ENCODE assay signal across 29 mouse cellular contexts in genomic region chr1:88943039-88943438, GRCm38 (mm10).
A peak's percentile ranks its signal among the peaks of the same experiment; 100 is the strongest.
DNase-seq lines count a peak whose midpoint lies in the region; ATAC-seq lines count a peak whose summit lies in the region.
"Had no signal": no experiment of that assay in that cellular context is flagged by ENCODE, and none has a peak within 500 bp of the region (broad histone marks: within the 10 kb centered on the region; RNA-seq: fewer than 3 reads in every experiment).

No protein-coding gene starts in this region.

- H3K9me3 ChIP-seq in midbrain, embryonic 11.5 days (ENCODE audit: control insufficient read depth, low read length) = no peaks in the 10 kb centered on the region
- H3K9me3 ChIP-seq in midbrain, embryonic 13.5 days = no peaks in the 10 kb centered on the region
- no peaks in the 10 kb centered on the region for H3K9me3 ChIP-seq in hindbrain, embryonic 16.5 days (ENCODE audit: control insufficient read depth, low read length)
- H3K9me3 ChIP-seq in neural tube, embryonic 14.5 days (ENCODE audit: control insufficient read depth, low read length) = no peaks in the 10 kb centered on the region
- H3K9me3 ChIP-seq: embryonic facial prominence, embryonic 10.5 days; embryonic facial prominence, embryonic 15.5 days; forebrain, embryonic 13.5 days; limb, embryonic 10.5 days; limb, embryonic 15.5 days; liver, embryonic 13.5 days had no signal

- no peaks in the 10 kb centered on the region for H3K36me3 ChIP-seq in midbrain, embryonic 11.5 days (ENCODE audit: control insufficient read depth, insufficient read depth, low read length)
- H3K36me3 ChIP-seq in midbrain, embryonic 13.5 days = no peaks in the 10 kb centered on the region
- H3K36me3 ChIP-seq in hindbrain, embryonic 16.5 days (ENCODE audit: control insufficient read depth, insufficient read depth, low read length) = no peaks in the 10 kb centered on the region
- no peaks in the 10 kb centered on the region for H3K36me3 ChIP-seq in neural tube, embryonic 14.5 days (ENCODE audit: control insufficient read depth, insufficient read depth, low read length)
- H3K36me3 ChIP-seq: embryonic facial prominence, embryonic 10.5 days; embryonic facial prominence, embryonic 15.5 days; limb, embryonic 10.5 days; limb, embryonic 15.5 days; liver, embryonic 13.5 days had no signal

- peak; percentile 12 for DNase-seq in midbrain, embryonic 11.5 days (ENCODE audit: low spot score, missing footprints)
- no peak for DNase-seq in cerebellum, adult 9-10 months
- no peak for DNase-seq in urinary bladder, postnatal 25 days (ENCODE audit: low spot score)
- DNase-seq: adrenal gland, postnatal 14 days; cerebellum, adult 11-12 months; cerebellum, postnatal 25 days; gastrocnemius, postnatal 10 days; heart, postnatal 14 days; kidney, adult 8-10 months; kidney, postnatal 4 days; layer of hippocampus, postnatal 36 days; liver, embryonic 13.5 days; lung, adult 18-20 months; lung, postnatal 4 days; thymus, adult 2 months; thymus, postnatal 4 days had no signal

- H3K4me1 ChIP-seq in midbrain, embryonic 11.5 days (ENCODE audit: control insufficient read depth, insufficient read depth, low read length) = no peaks in the 10 kb centered on the region
- H3K4me1 ChIP-seq in midbrain, embryonic 13.5 days (replicated peaks) = peaks cover 5% of the 10 kb centered on the region; the same call in 1 of the 2 replicates
- peaks cover 3% of the 10 kb centered on the region; the same call in 1 of the 2 replicates for H3K4me1 ChIP-seq in hindbrain, embryonic 16.5 days (ENCODE audit: control insufficient read depth, insufficient read depth, low read depth, low read length)
- H3K4me1 ChIP-seq in neural tube, embryonic 14.5 days (ENCODE audit: control insufficient read depth, insufficient read depth, low read length) = peaks cover 16% of the 10 kb centered on the region
- H3K4me1 ChIP-seq: embryonic facial prominence, embryonic 15.5 days; limb, embryonic 15.5 days; liver, embryonic 13.5 days; megakaryocyte, embryonic 14.5 days had no signal

- H3K27ac ChIP-seq in midbrain, embryonic 11.5 days (ENCODE audit: low read depth, low read length) = no peak overlapping the region
- H3K27ac ChIP-seq in midbrain, embryonic 13.5 days = no peak overlapping the region
- H3K27ac ChIP-seq in hindbrain, embryonic 16.5 days (ENCODE audit: low read depth, low read length) = 0 out of 2 replicates have a peak overlapping the region, but pooled peaks have one; percentile 29
- peak overlapping the region; percentile 75 for H3K27ac ChIP-seq in neural tube, embryonic 14.5 days (ENCODE audit: low read depth, low read length)
- H3K27ac ChIP-seq: embryonic facial prominence, embryonic 10.5 days; embryonic facial prominence, embryonic 15.5 days; forebrain, embryonic 13.5 days; kidney, postnatal 0 days; limb, embryonic 10.5 days; limb, embryonic 15.5 days; liver, embryonic 13.5 days had no signal

- H3K4me2 ChIP-seq in midbrain, embryonic 11.5 days = no peak overlapping the region
- H3K4me2 ChIP-seq in midbrain, embryonic 13.5 days (replicated peaks) = no peak overlapping the region
- no peak overlapping the region for H3K4me2 ChIP-seq in hindbrain, embryonic 16.5 days (ENCODE audit: low read length)
- no peak overlapping the region; the same call in 1 of the 2 replicates for H3K4me2 ChIP-seq in neural tube, embryonic 14.5 days (ENCODE audit: low read depth, low read length)
- H3K4me2 ChIP-seq: embryonic facial prominence, embryonic 15.5 days; forebrain, embryonic 13.5 days; limb, embryonic 15.5 days; liver, embryonic 13.5 days had no signal

- H3K4me3 ChIP-seq in midbrain, embryonic 11.5 days (ENCODE audit: low read depth, low read length) = no peak overlapping the region
- no peak overlapping the region for H3K4me3 ChIP-seq in midbrain, embryonic 13.5 days (replicated peaks)
- H3K4me3 ChIP-seq in hindbrain, embryonic 16.5 days (ENCODE audit: low read length) = no peak overlapping the region
- no peak overlapping the region for H3K4me3 ChIP-seq in neural tube, embryonic 14.5 days (ENCODE audit: low read depth, low read length)
- H3K4me3 ChIP-seq: embryonic facial prominence, embryonic 10.5 days; embryonic facial prominence, embryonic 15.5 days; forebrain, embryonic 13.5 days; limb, embryonic 10.5 days; limb, embryonic 15.5 days; liver, embryonic 13.5 days; megakaryocyte, embryonic 14.5 days had no signal

- H3K27me3 ChIP-seq in midbrain, embryonic 11.5 days (ENCODE audit: control insufficient read depth, insufficient read depth, low read length) = no peaks in the 10 kb centered on the region
- no peaks in the 10 kb centered on the region for H3K27me3 ChIP-seq in midbrain, embryonic 13.5 days
- H3K27me3 ChIP-seq in hindbrain, embryonic 16.5 days (replicated peaks; ENCODE audit: control insufficient read depth, insufficient read depth, low read length) = no peaks in the 10 kb centered on the region
- H3K27me3 ChIP-seq in neural tube, embryonic 14.5 days (ENCODE audit: control insufficient read depth, insufficient read depth, low read length) = no peaks in the 10 kb centered on the region
- H3K27me3 ChIP-seq: embryonic facial prominence, embryonic 15.5 days; forebrain, embryonic 13.5 days; limb, embryonic 15.5 days; liver, embryonic 13.5 days; megakaryocyte, embryonic 14.5 days had no signal

- no peak for ATAC-seq in midbrain, embryonic 11.5 days (ENCODE audit: low FRiP score)
- no peak for ATAC-seq in midbrain, embryonic 13.5 days
- ATAC-seq in hematopoietic stem cell, adult 5-6 weeks (replicated peaks in 1 of 2; ENCODE audit: insufficient read depth in 1 of 2, low FRiP score in 2 of 2, low TSS enrichment in 1 of 2, low read depth in 1 of 2, poor library complexity in 2 of 2, severe bottlenecking in 2 of 2) = peak; percentile 12 to 45; a peak in 1 of 4 replicates
- no peak for ATAC-seq in hindbrain, embryonic 16.5 days
- peak; percentile 83 for ATAC-seq in neural tube, embryonic 14.5 days (ENCODE audit: low read depth)
- ATAC-seq: CD4-positive, CD25-positive, alpha-beta regulatory T cell, adult 4 months; forebrain, embryonic 13.5 days; lung, postnatal 0 days had no signal

- WGBS in midbrain, embryonic 11.5 days = 88% methylated on average over 8 of the region's 8 CpGs
- WGBS in midbrain, embryonic 13.5 days = 71% methylated on average over 8 of the region's 8 CpGs
- 38% methylated on average over 8 of the region's 8 CpGs for WGBS in hindbrain, embryonic 16.5 days
- 19% methylated on average over 8 of the region's 8 CpGs for WGBS in neural tube, embryonic 14.5 days

- no peak overlapping the region for H3K9ac ChIP-seq in midbrain, embryonic 11.5 days (ENCODE audit: low read length)
- no peak overlapping the region for H3K9ac ChIP-seq in midbrain, embryonic 13.5 days (replicated peaks)
- no peak overlapping the region for H3K9ac ChIP-seq in hindbrain, embryonic 16.5 days (ENCODE audit: low read depth, low read length)
- peak overlapping the region; percentile 21; the same call in 1 of the 2 replicates for H3K9ac ChIP-seq in neural tube, embryonic 14.5 days (replicated peaks; ENCODE audit: low read depth, low read length)
- H3K9ac ChIP-seq: embryonic facial prominence, embryonic 15.5 days; forebrain, embryonic 13.5 days; limb, embryonic 15.5 days; liver, embryonic 13.5 days had no signal

Comparison
In these comparisons a context has a peak if more than half of its experiments do, and no peak if none do; other contexts are left out.
1. ATAC-seq: peak in hematopoietic stem cell, adult 5-6 weeks (2 of 2) and neural tube, embryonic 14.5 days (single experiment); none in midbrain, embryonic 11.5 days (single experiment), midbrain, embryonic 13.5 days (single experiment) and hindbrain, embryonic 16.5 days (single experiment).
2. H3K27ac ChIP-seq: peak in hindbrain, embryonic 16.5 days (single experiment) and neural tube, embryonic 14.5 days (single experiment); none in midbrain, embryonic 11.5 days (single experiment) and midbrain, embryonic 13.5 days (single experiment).